Comparison of ENCODE assay signal across 8 mouse cellular contexts in the genomic region with DNA sequence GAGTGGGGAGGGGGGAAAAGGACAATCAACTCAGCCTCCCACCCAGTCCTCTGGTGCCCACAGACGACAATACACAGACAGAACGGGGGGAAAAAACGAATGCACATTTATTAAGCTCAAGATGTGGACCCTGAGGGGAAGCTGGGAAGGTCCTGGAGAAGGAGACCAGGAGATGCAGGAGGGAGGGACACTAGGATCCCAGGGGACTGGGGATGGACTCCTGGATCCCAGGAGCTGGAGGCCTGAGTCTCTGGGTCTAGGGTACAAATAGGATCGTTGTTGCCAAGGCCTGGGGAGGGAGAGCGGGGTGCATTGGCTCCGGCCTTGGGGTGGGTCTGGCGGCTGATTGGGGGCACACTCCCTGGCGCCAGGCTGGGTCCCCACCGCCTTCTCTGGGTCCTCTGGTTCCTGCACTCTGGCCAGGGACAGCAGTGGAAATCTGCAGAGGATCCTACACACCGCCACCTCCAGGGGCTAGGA. TPM values are rescaled to one million over a fixed set of nuclear protein-coding genes. Genes with fewer than 3 reads are reported as not detected.
DNase-seq lines count a peak whose midpoint lies in the region; ATAC-seq and TF ChIP-seq lines count a peak whose summit lies in the region.

TSS of gene Fxyd5 (minus strand) at position 51 of the 480 bp plus-strand sequence.

- DNase-seq in layer of hippocampus, adult 8-10 months (ENCODE audit: low spot score in 2 of 2): no peak
- no peak for DNase-seq in layer of hippocampus, adult 9-11 months
- no peak for DNase-seq in left cerebral cortex, postnatal 14 days (ENCODE audit: low spot score in 2 of 2)
- no peak for DNase-seq in cerebellum, postnatal 4 days (ENCODE audit: low spot score in 2 of 2)
- no peak for DNase-seq in right cerebral cortex, adult 2 months (ENCODE audit: low spot score in 2 of 2)

- H3K27ac ChIP-seq in bone marrow macrophage, adult 2 months (ENCODE audit: insufficient read depth, low read depth, low read length): peak within 1 kb of the TSS; percentile 76
- peak within 1 kb of the TSS; percentile 25 to 29; a peak in 2 of 4 replicates for H3K27ac ChIP-seq in heart, embryonic 14.5 days (replicated peaks in 1 of 2; ENCODE audit: control insufficient read depth in 1 of 2, insufficient read depth in 1 of 2, low read depth in 2 of 2, low read length in 2 of 2)

- H3K27me3 ChIP-seq in heart, embryonic 14.5 days (ENCODE audit: control insufficient read depth, insufficient read depth, low read length): peaks cover 46% of the 10 kb centered on the region
- no peaks in the 10 kb centered on the region for H3K27me3 ChIP-seq in myocyte (ENCODE audit: control insufficient read depth, insufficient read depth, insufficient read length)

- 34% methylated on average over 10 of the region's 10 CpGs for WGBS in heart, embryonic 14.5 days

- TF ChIP-seq CTCF in bone marrow macrophage, adult 2 months (IDR thresholded peaks at IDR 0.05; ENCODE audit: low read depth, low read length): no peak

- H3K9me3 ChIP-seq in heart, embryonic 14.5 days (ENCODE audit: control insufficient read depth, low read length): no peaks in the 10 kb centered on the region

- H3ac ChIP-seq in myocyte (ENCODE audit: control insufficient read depth, insufficient read length): peak within 1 kb of the TSS; percentile 14

- TF ChIP-seq POLR2A in bone marrow macrophage, adult 2 months (IDR thresholded peaks at IDR 0.05; ENCODE audit: borderline replicate concordance, low read depth, low read length): no peak
- TF ChIP-seq POLR2A in myocyte (IDR thresholded peaks at IDR 0.05; ENCODE audit: insufficient read length, low read depth): no peak

- intact Hi-C loops in left cerebral cortex, postnatal 14 days (cut with DNase I): no loop called here

- H3K36me3 ChIP-seq in heart, embryonic 14.5 days (ENCODE audit: control insufficient read depth, insufficient read depth, low read length): no peaks in the 10 kb centered on the region
- H3K36me3 ChIP-seq in myocyte (ENCODE audit: control insufficient read depth, insufficient read depth): no peaks in the 10 kb centered on the region

- H3K79me2 ChIP-seq in myocyte (ENCODE audit: control insufficient read depth, insufficient read depth): no peaks in the 10 kb centered on the region

- peak within 1 kb of the TSS; percentile 63 for H3K4me2 ChIP-seq in heart, embryonic 14.5 days (ENCODE audit: low read length)
- peak within 1 kb of the TSS; percentile 74 for H3K4me2 ChIP-seq in myocyte (ENCODE audit: low read depth)

- no peak for ATAC-seq in heart, embryonic 14.5 days (ENCODE audit: insufficient number of reproducible peaks, insufficient read depth, low FRiP score, low read depth)

- peak within 1 kb of the TSS; percentile 73 for H3K4me3 ChIP-seq in bone marrow macrophage, adult 2 months (ENCODE audit: insufficient read depth, low read length)
- H3K4me3 ChIP-seq in heart, embryonic 14.5 days (ENCODE audit: control insufficient read depth in 1 of 2, insufficient read depth in 1 of 2, low read depth in 1 of 2, low read length in 2 of 2): peak within 1 kb of the TSS; percentile 27 to 33
- H3K4me3 ChIP-seq in myocyte: peak within 1 kb of the TSS; percentile 20

- H3K9ac ChIP-seq in heart, embryonic 14.5 days (ENCODE audit: low read length): peak within 1 kb of the TSS; percentile 59

- peaks cover 20% of the 10 kb centered on the region for H3K4me1 ChIP-seq in bone marrow macrophage, adult 2 months (ENCODE audit: control insufficient read depth, insufficient read depth, low read length)
- peaks cover 7 to 9% of the 10 kb centered on the region in 2 experiments; a peak in 3 of 4 replicates for H3K4me1 ChIP-seq in heart, embryonic 14.5 days (ENCODE audit: control insufficient read depth in 2 of 2, insufficient read depth in 2 of 2, low read length in 2 of 2)

TF ChIP-seq in myocyte, 11 proteins besides CTCF, POLR2A, EP300 and RAD21:
- no peak for TF ChIP-seq MYOD1 (IDR thresholded peaks at IDR 0.05; ENCODE audit: control insufficient read depth in 1 of 3, insufficient read length in 2 of 3, low read depth in 2 of 3)
- no peak for TF ChIP-seq TCF3 (IDR thresholded peaks at IDR 0.05; ENCODE audit: insufficient read length, low read depth)

RNA-seq across cellular contexts. Expression of gene Fxyd5, which starts in this region (rescaled TPM):
- 10 to 100 TPM; 27.5 to 36.2 (median 30.7) TPM for total RNA-seq in layer of hippocampus, adult 8-10 months (2022)
- polyA plus RNA-seq in bone marrow macrophage, adult 2 months (2012; ENCODE audit: insufficient read depth, insufficient read length, missing spikeins): 1,886 and 2,039 TPM in 2 replicates
- 34.3 and 36.1 TPM in 2 replicates for polyA plus RNA-seq in heart, embryonic 14.5 days (2014; fragmentation: Nextera tagmentation; extraction: Ambion mirVana)
- total RNA-seq in left cerebral cortex, postnatal 14 days (2021): 10 to 100 TPM; 36.3 to 37.2 TPM
- polyA plus RNA-seq in myocyte (2012; fragmentation: generic; extraction: Trizol): 31.0 TPM

Comparison
In these comparisons a context has a peak if more than half of its experiments do, and no peak if none do; other contexts are left out.
1. RNA of gene Fxyd5 (polyA plus RNA-seq): 1,886 to 2,039 TPM in bone marrow macrophage, adult 2 months; 34.3 to 36.1 TPM in heart, embryonic 14.5 days and 31.0 TPM in myocyte (single experiment); every median in the first group is over 10 times any median in the second.
2. H3K4me3 ChIP-seq: peak in every context shown above with its lines; median percentile 73 in bone marrow macrophage, adult 2 months; 30 in heart, embryonic 14.5 days; 20 in myocyte.